Mouse (Mus musculus) monocyte, adult 2 months (primary cell): ENCODE results near the gene Tbc1d16.

Experiments
- DNase-seq, 2 experiments: peaks; one replicate each; pipeline ENCODE4 v3.0.0; 2022; ENCODE audit warnings: low spot score in 2 of 2, low read depth in 1 of 2

Tbc1d16 gene

DNA sequence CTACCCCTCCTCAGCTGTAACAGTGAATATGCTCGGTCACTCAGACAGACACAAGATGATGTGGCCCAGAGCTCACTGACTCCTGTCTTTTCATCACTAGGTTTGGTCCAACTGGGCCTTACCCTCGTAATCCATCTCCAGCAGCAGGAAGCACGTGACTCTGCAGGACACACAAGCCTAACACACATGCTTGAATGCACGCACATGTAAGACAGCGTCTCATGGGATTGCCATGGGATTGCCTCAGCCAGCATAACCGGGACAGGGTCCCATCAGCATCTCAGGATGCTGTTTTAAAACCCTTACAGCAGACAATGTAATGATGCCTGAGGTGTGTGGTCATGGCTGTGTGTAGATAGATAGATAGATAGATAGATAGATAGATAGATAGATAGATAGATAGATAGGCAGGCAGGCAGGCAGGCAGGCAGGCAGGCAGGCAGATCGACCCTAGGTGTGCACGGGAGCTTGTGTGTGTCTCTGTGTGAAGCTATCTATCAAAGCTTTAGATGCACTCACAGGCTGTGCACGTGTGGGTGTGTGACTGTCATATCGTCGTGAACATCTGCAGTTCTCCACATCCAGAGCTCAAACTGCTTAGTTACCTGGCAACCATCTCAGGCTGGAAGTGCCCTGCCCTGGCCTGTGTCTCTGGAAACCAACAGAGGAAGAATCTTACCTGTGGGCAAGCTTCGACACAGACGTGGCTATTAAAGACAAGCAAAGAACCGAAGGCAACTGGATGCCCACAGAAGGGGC is 47.3 kb downstream of the Tbc1d16 start:
- no peak for DNase-seq

DNA sequence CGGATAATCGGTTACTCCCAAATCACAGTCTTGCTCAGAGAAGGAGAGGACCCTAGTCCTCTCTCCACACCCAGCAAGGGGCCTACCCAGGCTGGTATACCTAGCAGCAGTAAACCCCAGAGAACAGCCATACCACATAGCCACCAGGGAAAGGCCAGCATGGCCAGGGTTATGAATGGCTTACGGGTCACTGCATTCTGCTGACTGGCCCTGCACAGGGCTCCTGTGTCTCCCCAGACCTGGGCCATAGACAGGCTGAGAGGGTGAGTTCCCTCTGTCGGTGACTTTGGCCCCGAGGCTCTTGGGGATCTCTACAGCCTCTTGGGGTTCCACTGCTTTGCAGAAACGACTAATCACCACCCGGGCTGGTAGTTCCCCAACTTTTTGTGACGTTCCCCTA is 50.0 kb downstream of the Tbc1d16 start:
- no peak for DNase-seq

DNA sequence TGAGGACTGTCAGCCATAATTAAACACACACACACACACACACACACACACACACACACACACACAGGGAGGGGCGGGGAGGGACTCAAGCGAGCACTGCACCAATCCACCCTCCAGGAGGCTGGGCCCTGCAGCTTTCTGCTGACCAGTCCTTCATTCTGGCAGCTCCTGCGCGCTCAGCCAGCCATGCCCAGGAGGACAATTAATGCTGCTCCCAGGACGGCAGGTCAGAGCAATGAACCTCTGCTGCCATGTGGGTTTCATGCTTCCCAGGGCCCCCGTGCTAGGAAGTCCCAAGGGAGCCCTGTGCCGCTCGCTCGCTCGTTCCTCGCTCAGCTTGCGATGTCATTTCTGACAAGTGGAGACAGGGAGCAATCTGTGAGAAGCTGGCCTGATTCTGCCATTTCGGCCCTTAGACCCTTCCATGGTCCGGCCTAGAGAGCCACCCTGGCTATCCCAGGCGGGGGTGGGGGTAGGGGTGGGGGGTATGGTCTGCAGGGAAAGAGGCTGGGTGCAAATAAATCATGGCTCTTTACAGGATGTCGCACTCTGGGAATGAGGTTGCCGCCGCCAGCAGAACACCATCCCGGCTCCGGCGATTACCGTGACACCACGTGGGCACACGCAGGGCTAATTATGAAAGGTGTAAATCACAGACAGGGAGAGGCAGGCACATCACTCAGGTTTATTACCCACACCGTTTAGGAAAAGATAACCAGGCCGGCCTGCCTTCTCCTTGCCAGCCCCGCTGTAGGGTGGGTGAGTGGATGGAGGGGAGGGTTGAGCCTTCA is 51.7 kb downstream of the Tbc1d16 start:
- DNase-seq, result no peak

DNA sequence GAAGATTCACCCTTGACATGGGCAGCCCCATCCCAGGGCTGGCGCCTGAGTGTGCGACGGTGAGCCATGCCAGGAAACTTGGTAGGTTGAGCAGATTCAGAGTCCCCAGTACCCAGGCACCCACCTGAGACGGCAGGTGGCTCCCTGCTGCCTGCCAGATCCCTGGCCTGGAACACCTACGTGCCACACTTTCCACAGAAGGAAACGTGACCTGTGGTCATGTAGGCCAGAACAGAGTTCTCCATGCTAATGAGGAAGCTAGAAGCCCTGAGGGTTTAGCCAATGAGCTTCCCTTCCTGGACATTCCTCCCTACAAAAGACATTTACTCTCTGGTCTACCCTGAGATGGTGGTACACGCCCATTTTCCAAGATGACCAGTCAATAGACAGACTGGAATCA is 56.7 kb downstream of the Tbc1d16 start:
- no peak for DNase-seq

DNA sequence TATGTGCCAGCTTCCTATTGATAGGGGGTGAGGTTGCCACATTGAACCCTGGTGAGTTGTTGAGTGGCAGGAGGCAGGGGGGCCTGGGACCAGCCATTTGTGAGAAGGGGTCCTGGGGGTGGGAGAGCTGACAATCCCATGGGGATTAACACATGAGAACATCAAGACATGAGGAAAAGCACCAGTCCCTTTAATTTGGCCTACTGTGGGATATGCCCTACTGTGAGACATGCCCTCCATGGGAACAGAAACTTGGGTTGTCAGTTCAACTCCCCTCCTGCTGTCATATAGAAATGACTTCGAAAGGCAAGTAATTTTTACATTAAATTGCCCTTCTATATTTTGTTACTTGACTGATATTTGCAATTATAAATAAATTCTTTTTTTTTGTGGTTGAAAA is 59.4 kb downstream of the Tbc1d16 start:
- DNase-seq, result no peak

DNA sequence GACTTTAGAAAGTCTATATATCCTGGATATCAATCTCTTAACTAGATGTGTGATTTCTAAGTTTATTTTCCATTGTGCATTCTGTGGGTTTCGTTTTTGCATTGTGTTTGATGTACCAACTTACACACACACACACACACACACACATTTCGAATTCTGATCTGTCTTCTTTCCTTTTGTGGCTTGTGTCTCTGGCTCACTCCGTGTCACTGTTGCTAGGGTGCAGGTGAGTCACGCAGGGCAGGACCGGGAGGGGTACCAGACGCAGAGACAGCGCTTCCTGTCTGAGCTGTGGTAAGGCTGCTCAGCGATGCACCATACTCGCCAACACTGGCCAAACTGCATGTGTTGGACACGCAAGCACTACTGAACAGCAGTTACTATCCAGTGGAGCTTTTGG is 62.3 kb downstream of the Tbc1d16 start:
- peak in 1 of 2 experiments; percentile 13 for DNase-seq

DNA sequence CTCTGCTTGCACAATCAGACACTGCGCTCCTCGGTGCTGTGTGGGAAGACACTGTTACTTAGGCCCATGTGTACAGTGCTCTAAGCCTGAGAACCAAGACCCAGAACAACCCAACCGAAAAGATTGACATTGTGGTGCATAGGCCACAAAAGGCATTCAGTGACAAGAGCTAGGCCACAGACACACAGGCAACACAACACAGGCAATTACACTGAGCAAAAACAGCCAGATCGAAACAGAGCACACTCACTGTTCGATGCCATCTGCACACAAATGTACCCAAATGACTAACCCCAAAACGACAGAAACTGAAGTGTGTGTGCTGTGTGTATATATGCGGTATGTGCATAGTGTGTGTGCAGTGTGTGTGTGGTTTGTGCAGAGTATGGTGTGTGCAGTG is 63.9 kb downstream of the Tbc1d16 start:
- no peak for DNase-seq

DNA sequence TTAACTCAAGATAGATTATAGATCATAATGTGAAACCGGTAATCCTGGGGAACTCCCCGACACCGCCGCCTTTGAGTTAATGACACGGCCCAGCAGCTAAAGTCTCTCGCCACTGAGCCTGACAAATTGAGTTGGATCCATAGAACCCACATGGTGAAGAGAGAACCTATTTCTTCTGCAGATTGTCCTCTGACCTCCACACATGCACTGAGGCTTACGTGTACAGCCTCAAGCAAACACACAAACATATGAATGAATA is 64.6 kb downstream of the Tbc1d16 start:
- DNase-seq, result no peak

DNA sequence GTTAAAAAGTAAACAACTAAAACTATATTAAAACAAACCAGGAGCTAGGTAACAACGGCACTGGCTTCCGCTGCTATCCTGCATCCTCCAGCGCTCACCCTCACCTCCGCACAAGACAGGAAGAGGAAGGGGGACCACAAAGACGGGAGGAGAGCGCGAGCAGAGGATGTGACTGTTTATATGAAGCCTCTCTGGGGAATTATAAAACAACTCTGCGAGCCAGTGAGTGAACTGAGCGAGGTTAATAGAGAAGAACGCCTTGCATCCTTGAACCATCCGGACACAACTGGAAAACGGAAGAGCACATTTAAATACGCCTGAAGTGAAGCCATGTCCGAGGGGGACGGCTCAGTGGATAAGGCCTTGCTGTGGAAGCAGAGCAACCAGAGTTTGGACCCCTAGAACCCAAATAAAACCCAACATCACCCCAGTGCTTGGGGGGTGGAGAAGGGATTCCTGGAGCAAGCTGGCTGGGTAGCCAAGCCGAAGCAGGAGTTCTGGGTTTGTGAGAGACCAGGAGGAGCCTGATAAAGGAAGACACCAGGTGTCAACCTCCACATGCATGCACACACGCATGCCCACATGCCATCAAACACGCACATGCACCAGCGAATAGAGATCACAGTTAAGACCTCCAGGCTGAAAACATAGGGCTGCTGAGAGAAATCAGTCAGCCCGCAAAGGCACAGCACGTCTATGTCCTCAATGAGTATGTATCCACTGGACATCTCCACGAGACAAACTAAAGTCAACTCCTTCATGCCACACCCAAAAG is 65.2 kb downstream of the Tbc1d16 start:
- DNase-seq, result no peak

DNA sequence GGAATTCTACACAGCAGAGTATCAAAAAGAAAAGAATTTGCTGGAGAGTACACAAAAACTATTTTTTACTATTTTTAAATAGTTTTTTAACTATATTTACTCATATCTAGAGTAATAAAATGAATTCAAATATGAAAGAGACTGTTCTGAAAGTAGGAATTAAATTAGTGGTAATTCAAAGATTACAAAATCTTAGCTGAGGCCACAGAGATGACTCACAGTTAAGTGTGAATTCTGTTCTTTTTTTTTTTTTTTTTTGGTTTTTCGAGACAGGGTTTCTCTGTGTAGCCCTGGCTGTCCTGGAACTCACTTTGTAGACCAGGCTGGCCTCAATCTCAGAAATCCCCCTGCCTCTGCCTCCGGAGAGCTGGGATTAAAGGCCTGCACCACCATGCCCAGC is 66.6 kb downstream of the Tbc1d16 start:
- no peak for DNase-seq

DNA sequence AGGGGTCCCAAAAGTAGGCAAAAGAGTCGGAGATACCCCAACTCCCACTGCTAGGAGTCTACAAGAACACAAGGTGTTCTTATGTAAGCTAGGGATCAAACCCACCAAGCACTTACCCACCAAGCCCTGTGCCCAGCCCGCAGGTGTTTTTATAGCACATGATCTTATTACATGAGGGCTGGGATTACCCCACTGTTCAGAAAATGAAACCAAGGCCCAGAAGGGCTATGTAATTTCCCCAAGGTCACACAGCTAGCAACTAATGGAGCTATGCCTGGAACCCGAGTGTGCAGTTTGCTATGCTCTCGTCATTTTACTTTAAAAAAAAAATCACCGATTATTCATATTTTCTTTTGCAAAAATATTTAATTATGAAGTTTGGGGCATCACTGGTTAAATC is 68.2 kb downstream of the Tbc1d16 start:
- DNase-seq, result no peak

DNA sequence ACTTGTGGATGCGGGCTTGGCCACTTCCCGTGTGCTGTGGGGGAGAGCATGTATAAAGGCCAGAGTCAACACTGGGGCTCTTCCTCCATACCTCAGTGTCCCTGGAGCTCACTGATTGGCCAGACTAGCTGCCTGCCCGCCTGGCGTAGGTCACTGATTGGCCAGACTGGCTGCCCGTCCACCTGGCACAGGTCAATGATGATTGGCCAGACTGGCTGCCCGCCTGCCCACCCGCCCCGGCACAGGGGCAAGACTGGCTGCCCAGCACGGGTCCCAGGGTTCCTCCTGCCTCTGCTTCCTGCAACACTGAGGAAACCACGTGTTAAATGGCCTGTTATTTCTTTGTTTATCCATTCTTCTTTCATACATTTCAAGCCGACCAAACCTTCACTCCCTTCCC is 68.8 kb downstream of the Tbc1d16 start:
- DNase-seq, result no peak

DNA sequence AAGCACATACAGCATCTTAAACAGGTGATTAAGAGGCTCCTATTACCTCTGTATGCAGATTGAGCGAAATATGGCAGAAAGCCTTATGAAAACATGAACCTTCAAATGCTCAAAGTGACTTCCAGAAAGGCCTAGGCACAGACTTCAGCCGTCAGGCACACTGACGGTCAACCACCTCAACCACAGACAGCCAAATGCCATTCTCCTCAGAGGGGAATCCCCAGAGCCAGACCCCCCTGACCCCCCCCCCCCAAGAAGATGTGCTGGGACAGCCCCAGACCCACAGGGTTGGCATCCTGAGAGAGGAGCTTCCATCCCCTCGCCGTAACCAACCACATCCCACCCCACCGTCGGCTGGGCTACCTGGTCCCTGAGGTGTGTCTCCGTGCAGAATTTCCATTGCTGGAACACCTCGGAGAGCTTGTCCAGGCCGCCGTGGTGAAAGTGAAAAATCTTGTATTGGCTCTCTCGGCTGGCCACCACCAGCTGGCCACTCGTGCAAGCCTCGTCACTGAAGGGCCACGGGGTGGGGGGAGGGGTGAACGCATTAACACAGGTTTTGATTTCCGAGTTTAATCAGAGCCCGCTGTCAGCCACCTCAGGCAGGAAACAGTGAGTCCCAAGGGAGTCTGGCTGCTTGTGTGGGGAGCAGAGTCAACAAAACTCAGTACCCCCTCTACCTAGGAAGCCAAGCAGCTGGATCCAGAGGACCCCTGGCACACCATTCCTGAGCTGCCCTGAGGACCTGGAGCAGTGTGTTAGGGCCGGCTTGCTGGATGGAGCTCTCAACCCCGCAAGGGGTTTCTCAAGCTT is 70.7 kb downstream of the Tbc1d16 start:
- no peak for DNase-seq

DNA sequence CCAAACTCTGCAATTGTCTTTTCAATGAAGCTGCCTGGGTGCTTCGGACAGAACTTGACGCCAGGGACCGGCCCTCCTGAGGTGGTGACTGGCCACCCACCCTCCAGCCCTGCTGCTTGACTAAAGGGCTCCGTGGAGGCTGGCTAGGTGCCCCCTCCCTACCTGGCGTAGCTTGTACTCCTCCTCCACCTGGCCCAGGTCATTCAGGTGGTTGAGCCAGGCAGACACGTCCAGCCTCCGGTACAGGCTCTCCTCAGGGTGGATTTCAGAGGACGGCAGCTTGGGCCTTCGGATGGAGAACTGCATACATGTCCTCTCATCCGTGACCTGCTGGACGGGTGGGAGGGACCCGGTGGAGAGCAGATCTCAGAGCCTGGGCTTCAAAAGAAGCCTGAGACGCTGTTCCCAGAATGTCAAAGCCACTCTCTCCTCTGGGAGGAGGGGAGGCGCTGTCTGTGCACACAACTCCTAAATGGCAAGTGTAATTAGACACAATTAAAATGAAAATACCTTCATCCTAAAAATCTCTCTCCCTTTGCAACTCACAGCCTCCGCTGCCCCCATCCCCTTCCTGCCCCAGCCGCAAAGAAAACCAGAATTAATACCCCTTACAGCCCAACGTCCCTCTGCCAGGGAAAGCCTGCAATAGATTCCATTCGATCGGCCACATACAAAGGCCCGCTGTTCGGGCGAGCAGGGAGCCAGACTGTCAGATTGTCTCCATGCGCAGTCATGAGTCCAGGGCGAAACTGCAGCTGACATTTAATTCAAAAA is 71.6 kb downstream of the Tbc1d16 start:
- DNase-seq, result no peak

DNA sequence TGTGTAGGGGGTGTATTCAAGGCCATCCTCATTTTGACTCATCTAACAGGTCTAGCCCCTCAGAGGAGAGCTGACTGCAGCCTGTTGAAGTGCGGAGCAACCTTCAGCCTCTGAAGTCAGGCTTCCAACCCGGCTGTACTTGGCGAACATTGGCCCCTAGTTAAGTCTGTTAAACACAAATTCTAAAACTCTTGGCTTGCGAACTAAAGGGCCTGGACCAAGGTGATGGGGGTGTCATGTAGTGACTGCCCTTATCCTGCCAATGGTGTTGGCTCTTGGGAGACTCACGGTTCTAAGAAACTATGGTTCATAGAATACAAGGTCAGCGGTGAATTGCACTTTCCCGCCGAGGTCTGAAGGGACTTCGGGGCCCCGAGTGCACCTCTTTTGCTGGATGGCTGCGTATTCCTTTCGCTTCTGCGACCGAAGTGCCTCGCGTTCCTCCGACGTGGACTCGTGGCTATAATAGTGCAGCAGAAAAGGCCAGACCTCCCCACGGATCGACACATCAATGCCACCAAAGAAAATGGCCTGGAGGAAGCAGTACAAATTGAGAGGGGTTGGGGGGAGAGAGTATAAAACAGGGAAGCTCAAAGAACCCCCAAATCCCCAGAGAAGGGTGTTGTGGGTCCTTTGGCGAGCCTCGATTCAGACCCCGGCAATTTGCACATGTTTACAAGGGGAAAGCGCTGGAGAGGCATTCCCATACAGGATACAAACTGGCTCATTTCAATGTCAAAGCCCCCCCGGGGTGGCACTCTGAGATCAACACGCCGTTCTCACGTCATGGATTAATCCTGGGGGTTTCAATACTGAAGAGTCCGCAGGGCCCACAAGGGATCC is 72.4 kb downstream of the Tbc1d16 start:
- no peak for DNase-seq

DNA sequence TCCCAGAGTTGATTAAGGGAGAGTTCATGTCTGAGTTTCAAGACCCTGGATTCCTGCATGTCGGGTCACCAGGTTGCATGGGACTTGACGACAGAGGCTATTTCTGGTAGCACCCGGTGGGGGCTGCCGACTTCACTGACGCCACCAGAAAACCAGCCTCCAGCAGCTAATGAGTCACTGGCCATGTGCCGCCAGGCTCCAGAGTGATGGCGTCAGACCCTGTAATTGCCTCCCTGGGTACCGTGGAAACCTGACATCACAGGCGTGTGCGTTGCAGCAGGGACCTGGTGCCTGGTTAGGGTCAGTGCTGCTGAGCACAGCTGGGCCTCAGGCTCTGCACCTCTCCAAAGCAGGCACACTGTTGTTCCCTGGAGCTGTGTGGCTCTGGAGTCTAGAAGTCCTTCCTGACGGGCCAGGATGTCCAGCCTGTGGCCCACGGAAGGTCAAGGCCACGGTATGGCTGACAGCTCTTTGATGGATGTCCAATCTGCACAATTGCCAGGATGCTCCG is 75.9 kb downstream of the Tbc1d16 start:
- DNase-seq, result no peak

DNA sequence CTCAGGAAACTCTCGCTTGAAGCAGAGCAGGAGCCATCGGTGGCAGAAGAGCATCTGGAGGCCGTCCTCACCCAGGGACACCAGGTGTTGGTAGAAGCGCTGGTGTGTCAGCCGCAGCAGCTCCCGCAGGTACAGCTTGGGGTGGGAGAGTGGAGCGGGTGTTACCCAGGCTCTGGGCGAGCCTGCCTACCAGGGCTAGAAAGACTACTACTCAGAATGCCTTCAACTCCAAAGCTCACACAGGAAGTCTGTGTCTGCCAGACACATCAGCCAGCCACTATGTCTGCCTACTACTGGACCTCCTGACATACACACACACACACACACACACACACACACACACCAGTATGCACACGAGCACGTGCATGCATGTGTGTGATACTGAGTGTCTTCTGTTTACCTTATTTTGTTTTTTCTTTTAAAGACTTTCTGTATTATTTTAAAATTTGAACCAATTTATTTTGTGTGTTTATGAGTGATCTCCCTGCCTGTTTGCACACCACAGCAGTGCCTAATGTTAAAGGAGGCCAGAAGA is 77.2 kb downstream of the Tbc1d16 start:
- DNase-seq, result no peak

DNA sequence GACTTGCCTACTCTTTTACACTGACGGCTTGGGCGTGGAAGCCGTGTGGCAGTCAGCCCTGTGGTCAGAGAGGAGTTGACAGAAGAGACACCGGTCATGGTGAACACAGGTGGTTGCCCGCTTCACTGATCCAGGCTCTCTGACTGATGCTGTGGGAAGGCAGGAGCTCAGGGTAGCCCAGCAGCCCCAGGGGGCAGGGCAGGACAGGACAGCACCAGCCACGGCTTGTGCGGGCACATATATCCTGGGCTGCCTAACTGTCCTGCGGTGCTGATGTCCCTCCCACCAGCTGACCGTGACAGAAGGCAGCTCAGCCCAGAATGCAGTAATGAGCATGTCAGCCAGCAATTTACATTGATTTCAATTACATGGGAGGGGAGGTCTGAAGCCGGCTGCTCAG is 77.9 kb downstream of the Tbc1d16 start:
- DNase-seq, result no peak

DNA sequence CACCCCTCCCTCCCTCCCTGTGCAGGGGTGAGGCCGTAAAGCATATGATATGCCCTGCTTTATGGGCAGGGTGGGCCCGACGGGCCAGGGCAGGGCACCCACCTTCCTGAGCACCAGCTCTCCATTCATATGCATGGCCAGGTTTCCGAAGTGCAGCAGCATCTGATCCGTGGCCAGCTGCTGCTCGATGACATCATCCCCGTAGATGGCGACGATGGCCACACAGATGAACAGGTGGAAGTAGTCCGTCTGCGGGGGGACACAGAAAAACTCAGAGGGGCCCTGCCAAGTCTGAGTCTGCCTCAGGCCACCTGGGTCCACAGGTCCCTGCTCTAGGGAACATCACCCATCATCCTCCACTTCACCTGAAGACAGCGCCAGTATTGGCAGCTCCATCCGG is 79.5 kb downstream of the Tbc1d16 start:
- DNase-seq, result no peak
